Mouse (Mus musculus) layer of hippocampus, postnatal 36 days (tissue): ENCODE measurements around the gene H2-Eb1. TPM values are rescaled to one million over a fixed set of nuclear protein-coding genes. Genes with fewer than 3 reads are reported as not detected.

Experiments
- DNase-seq, 2 experiments: peaks; one replicate each; pipeline ENCODE4 v3.0.0; 2022
- total RNA-seq, 2 experiments: library from RNA; stranded (reverse); gene quantifications; 2 replicates each; pipeline ENCODE4 v1.2.3; 2021

H2-Eb1 gene
- total RNA-seq, 2 experiments from 2014 or later = 1.3 TPM

DNA sequence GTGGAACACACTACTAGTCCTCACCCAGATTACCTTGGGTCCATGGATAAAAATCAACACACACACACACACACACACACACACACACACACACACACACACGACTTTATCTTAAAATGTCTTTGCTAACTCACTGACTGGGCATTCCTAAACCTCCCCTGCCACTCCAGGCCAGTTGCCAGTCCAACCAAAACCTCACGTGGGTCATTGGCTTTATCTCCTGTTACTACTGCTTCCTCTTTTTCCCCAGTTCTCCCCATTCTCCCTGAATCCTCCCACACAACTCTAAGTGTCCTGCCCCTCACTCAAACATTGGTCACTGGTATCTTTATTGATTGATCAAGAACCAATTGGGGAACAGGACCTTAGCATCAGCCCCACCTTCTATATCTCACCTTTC lies 11.6 kb downstream of the H2-Eb1 start:
- no peak for DNase-seq

DNA sequence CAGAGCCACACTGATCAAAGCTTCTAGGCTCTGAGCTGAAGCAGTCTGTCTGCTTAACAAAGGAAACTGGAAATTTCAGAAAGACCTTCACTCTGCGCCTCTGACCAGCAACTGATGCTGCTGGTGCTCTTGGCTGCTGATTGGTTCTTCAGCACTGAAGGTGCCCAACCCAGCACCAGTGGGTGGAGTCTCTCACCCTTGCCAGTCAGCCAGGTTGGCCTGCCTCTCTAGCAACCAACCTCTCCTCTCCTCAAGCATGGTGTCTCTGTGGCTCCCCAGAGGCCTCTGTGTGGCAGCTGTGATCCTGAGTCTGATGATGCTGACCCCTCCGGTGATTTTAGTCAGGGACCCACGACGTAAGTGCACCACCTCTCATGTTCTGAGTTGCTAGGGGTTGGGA lies 19.8 kb downstream of the H2-Eb1 start, which contains the start of gene H2-Eb2:
TSS of gene H2-Eb2 (plus strand) at position 230 of the 400 bp plus-strand sequence.
- DNase-seq = no peak

DNA sequence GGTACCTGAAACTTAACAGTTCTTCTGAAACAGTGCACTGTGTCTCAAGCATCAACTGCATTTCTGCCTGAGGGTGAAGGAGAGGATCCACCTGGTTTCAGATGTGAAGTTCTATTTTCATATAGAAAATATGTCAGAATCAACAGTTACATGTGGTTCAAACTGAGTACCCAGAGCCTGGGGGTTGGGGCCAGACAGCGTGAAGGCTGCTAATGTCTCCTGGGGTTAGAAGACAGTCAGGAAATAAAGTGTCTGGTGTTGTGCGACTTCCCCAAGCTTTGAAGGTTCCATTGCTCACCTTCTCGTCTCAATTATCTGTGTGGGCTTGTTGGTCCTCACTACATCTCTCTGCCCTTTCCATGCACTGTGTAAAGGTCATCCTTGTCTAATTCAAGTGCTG lies 20.7 kb downstream of the H2-Eb1 start:
- no peak for DNase-seq

DNA sequence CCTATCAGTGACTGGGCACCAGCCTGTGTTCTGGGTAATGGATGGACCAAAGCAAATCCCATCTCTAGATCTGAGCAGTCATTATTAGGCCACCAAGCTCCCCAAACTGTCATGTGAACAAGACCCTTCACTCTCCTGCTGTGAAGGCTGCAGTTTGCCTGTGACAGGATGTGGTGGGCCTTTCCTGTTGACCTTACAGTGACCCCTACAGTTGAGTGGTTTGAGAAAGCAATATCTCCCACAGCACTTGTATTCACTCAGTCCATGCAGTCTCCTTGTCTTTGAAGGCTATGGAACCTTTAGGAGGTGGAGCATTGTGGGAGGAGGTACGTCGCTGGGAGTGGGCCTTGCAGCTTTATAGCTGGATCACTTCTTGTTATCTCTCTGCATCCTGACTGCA lies 24.1 kb downstream of the H2-Eb1 start:
- no peak for DNase-seq

DNA sequence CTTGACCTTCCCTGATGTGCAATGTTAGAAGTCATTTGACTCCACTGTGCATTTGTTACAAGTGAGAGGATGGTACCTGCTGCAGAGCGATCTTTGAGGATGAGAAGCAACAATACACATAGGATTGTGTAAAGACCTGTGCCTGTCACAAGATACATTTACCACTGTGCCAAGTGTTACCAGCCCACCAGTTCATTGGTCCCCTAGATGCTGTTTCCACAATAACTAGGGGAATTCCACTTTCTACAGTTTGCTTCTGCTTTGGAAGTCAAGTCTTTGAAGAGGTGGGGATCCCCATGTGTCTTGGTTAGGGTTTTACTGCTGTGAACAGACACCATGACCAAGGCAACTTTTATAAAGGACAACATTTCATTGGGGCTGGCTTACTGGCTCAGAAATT lies 25.5 kb downstream of the H2-Eb1 start:
- DNase-seq = no peak

DNA sequence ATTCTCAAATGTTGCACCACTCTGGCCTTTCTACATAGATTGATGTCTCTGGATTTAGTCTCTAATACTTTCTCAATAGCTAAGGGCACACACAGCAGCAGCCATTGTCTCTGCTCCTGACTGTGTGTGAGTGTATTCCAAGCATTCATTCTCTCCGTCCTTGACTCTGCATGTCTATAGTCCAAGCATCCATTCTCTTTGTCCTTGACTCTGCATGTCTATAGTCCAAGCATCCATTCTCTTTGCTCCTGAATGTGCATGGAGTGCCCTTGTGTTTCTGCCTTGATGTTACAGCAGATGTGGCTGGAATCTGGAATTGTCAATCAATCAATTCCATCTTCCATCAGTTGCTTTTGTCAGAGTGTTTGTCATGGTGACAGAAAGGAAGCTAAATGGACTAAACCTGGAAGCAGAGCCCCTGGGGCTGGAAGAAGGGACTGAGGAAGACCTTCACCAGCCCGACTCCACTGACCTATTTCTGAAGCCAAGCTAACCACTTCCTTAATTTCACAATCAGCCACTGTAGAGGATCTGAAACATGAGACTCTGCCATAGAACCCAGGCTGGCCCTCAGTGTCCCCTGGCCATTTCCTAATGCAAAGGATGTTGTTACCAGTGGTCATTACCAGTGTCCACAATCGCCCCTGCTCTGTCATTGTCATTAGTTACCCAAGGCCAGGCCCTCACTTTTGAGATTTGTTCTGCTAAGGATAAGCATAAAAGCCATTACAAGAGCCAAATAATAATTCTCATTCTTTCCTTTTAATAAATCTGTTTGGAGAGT lies 35.1 kb downstream of the H2-Eb1 start:
- DNase-seq = no peak

DNA sequence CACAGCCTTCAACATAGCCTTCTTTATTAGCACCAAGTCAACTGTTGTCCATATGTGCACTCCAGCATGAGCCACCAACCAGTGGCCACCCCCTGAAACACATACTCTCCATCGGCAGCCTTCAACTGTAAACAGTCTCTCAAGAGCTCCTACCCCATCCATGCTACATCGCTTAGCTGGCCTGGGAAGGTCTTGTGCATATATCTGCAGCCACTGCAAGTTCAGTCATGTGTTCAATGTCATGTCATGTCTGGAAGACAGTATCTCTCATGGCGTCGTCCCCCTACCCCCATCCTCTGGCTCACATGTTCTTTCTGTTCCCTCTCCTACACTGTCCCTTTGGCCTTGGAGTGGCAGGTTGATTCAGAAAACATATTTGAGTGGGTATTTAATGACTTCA lies 39.2 kb downstream of the H2-Eb1 start:
- DNase-seq = no peak

DNA sequence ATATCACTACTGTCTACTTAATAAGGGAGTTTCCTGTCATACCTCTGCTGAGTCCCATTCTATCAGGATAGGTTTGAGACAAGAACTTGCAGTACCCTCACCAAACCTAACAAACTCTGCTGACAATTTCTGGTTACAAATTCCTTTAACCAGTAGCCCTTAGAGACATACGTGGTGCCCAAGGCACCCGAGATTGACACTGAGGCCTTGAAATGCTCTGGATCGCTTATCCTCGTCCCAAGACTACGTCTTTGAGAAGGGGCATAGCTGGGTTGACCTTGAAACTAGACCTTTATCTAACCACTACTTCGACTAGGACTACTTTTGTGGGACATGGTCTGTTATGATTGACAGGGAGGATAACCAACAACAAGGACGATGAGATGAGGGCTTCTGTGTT lies 39.8 kb downstream of the H2-Eb1 start:
- no peak for DNase-seq

DNA sequence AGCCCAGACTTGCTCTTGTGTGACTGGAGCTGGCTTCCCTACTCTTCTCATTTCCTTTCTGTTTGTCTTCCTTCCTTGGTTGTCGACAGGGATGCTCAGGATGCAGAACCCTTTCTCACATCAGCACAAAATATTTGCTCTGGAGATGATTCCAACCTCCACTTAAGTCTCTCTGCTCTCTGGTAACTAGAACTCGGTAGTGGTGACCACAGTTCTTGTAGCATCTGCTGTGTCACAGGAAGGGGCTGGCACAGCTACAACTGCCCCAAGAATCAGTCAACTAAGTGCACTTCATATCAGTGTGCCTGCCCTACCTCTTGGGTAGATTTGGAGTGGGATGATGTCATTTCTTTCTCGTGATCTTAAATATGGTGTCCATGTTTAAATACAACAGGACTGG lies 40.4 kb downstream of the H2-Eb1 start:
- DNase-seq = no peak

DNA sequence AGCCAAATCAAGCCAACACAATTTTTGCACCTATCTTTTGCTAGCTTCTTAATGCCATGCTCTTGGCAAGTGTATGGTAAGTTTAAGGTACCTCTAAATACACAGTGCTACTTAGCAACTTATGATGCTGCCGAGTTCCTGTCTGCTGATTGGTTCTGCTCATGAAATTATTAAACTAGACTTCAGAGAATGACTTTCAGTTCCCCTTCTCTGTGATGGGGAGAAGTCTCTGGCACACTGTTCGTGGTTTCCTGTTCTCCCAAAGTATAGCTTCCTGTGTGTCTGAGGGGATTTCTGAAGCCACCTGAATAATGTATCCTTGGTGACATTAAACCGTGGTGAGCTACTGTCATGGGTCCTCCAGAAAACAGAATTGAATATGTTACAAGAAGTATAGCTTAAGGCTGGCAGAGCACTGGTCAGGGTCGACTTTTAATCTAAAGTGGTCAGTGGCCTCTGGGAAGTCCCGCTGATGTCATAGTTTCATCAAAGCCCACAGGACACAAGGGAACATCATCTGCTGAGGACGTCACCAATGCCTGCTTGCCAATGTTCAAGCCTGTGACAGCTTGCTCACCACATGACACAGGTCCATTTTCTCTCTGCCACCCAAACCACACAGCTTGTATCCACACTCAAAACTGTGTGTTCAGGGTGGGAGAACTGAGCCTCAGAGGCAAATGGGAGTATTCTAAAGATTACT lies 42.1 kb downstream of the H2-Eb1 start:
- peak in 1 of 2 experiments; percentile 33 for DNase-seq

DNA sequence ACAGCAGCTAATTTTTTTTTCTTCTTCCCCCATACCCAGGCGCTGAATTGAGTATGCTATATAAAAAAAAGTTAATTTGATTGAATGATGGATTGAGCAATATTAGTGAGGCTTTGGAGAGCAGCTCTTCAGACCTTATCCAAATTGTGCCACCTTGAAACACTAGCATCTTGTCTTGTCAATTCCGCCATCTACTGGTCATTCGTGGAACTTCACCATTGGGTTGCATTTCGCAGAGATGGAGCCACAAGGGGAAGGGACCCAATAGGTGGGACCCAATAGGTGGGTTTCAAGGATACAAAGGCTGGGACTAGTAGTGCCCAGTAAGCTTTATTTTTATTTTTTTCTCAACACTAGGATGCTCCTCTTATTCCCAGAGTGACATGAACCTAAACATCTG lies 43.8 kb downstream of the H2-Eb1 start:
- peak; percentile 61 to 73 for DNase-seq

DNA sequence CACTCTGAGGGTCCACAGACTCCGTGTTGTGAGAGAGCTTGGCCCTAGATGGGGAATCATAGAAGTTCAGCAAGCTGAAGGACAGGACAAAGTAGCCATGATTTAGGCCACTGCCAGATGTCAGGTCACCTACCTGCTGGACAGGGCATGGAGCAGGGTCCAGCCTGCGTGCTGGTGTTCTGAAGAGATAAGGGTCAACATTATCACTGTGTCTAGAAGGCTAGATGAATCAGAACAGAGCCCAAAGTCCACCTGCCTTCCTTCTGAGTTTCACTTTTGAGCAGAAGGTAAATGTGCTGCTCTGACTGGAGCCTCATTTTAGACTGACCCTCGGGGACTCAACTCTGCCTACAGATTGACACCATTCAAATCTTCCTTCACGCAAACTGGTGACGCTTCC lies 48.9 kb downstream of the H2-Eb1 start, which contains the start of gene Btnl2:
TSS of gene Btnl2 (plus strand) at position 284 of the 400 bp plus-strand sequence.
- no peak for DNase-seq

DNA sequence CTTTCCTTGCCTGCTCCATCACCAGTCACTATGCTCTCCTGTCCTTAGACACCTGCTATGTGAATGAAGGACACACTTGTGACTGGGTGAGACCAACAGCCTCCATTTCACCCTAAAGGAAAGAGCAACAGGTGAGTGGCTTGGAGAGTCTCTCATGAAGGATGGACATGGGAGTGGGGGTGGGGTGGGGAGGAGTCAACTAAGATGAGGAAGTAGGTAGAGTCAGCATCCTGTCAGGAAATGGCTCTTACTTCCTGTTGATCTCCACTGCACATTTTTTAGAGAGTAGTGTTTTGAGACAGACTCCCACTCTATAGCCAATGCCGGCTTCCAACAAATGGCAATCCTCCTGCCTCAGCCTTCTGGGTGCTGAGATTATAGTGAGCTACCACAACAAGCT lies 49.3 kb downstream of the H2-Eb1 start:
- no peak for DNase-seq

DNA sequence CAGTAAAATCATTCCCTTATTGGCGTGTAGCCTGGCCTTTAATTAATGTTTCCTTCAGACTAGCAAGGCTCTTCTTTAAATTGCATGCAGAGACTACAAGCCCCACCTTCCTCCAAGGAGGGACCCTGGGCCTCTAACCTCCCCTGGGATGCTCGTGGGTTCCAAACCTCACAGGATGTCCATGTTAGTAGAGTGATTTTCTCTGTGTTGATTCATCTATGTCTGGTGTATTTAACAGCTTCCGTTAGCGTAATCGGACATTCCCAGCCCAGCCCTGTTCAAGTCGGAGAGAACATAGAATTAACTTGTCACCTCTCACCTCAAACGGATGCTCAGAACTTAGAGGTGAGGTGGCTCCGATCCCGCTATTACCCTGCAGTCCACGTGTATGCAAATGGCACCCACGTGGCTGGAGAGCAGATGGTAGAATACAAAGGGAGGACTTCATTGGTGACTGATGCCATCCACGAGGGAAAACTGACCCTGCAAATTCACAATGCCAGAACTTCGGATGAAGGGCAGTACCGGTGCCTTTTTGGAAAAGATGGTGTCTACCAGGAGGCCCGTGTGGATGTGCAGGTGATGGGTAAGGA lies 57.4 kb downstream of the H2-Eb1 start:
- no peak for DNase-seq

DNA sequence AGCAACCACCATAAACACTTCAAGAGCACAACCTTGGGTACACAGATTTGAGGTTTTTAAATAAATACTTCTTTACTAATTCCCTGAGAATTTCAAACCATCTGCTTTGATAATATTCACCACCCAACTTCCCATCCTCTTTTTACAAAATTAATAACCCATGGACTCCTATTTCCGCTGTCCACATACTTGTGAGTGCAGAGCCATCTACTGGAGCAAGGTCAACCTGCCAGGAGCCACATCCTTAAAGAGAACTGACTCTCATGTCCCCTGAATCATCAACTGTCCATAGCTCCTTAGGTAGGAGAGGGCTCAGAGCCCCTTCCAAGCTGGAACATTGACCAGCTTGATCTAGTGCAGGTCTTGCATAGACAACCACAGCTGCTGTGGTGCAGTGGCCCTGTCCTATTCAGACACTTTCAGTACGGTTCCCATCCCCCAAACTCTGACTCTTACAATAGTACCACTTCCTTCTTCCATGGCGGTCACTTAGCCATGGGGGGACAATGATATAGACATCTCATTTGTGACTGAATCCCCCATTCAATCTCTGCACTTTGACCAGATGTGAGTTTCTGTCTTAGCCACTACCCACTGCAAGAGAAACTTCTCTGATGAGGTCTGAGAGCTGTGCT lies 58.1 kb downstream of the H2-Eb1 start:
- DNase-seq = no peak

DNA sequence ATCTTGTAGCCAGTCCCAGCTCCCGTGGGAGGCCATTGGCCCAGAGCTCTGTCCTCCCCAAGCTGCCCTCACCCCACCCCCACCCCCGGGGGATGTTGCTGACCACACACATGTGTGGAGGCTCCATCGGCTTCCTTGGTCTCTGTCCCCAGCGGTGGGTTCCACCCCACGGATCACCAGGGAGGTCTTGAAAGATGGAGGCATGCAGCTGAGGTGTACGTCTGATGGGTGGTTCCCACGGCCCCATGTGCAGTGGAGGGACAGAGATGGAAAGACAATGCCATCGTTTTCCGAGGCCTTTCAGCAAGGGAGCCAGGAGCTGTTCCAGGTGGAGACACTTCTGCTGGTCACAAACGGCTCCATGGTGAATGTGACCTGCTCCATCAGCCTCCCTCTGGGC lies 59.4 kb downstream of the H2-Eb1 start:
- DNase-seq = no peak

Other genes starting within 250 kb of the H2-Eb1 start
- under 1 TPM; 0.35 to 0.42 TPM for gene H2-Oa, start 213.5 kb upstream of the H2-Eb1 start, total RNA-seq
- 10 to 100 TPM; 26.7 to 31.7 TPM for gene H2-DMa, start 186.3 kb upstream of the H2-Eb1 start, total RNA-seq
- 100 to 1,000 TPM; 182 to 193 TPM for gene Brd2, start 183.2 kb upstream of the H2-Eb1 start, total RNA-seq
- gene H2-DMb2, start 162.6 kb upstream of the H2-Eb1 start, total RNA-seq = under 1 TPM; 0.67 to 0.96 TPM
- gene H2-DMb1, start 152.8 kb upstream of the H2-Eb1 start, total RNA-seq = 1 to 10 TPM in 1 of 2 experiments, under 1 TPM in 1; 0.95 to 1.7 TPM
- 1 to 10 TPM; 3.4 to 3.5 TPM for gene Tap1, start 118.3 kb upstream of the H2-Eb1 start, total RNA-seq
- 1 to 10 TPM; 1.2 to 1.7 TPM for gene Psmb9, start 118.1 kb upstream of the H2-Eb1 start, total RNA-seq
- 1 to 10 TPM; 2.7 to 3.2 TPM for gene Psmb8, start 108.1 kb upstream of the H2-Eb1 start, total RNA-seq
- gene Tap2, start 102.3 kb upstream of the H2-Eb1 start, total RNA-seq = 10 to 100 TPM in 1 of 2 experiments, 1 to 10 TPM in 1; 8.5 to 10.3 TPM
- gene H2-Ob, start 67.0 kb upstream of the H2-Eb1 start, total RNA-seq = under 1 TPM in 1 of 2 experiments, not detected in 1; 0.47 TPM
- gene H2-Ab1, start 48.2 kb upstream of the H2-Eb1 start, total RNA-seq = 1 to 10 TPM; 1.6 to 1.9 TPM
- 1 to 10 TPM in 1 of 2 experiments, under 1 TPM in 1; 0.87 to 1.3 TPM for gene H2-Aa, start 18.0 kb upstream of the H2-Eb1 start, total RNA-seq
- not detected for gene H2-Eb2, start 19.8 kb downstream of the H2-Eb1 start, total RNA-seq
- gene Btnl2, start 49.0 kb downstream of the H2-Eb1 start, total RNA-seq = under 1 TPM; 0.43 to 0.82 TPM
- gene Btnl1, start 71.3 kb downstream of the H2-Eb1 start, total RNA-seq = not detected
- 1 to 10 TPM; 2.3 to 3.6 TPM for gene BC051142, start 93.0 kb downstream of the H2-Eb1 start, total RNA-seq
- gene Btnl4, start 171.5 kb downstream of the H2-Eb1 start, total RNA-seq = not detected
- not detected for gene Btnl6, start 211.5 kb downstream of the H2-Eb1 start, total RNA-seq